Mouse (Mus musculus) intestine, embryonic 15.5 days (tissue): ENCODE data around the gene Vmn1r213. TPM values are rescaled to one million over a fixed set of nuclear protein-coding genes. Genes with fewer than 3 reads are reported as not detected.

ENCODE experiments used
- ATAC-seq: fragments of 200-750 bp; cut with Nextera tagmentation; 2 replicates; pipeline ENCODE4 v1.8.0; 2017; ENCODE audit warnings: moderate TSS enrichment, moderate library complexity
- H3K27ac ChIP-seq: fragments of 300-500 bp; sonication (generic); 2 replicates; pipeline ENCODE4 v1.5.1; 2015; ENCODE audit warnings: mild to moderate bottlenecking, inconsistent platforms
- H3K27me3 ChIP-seq: fragments of 300-500 bp; sonication (generic); replicated peaks from 2 replicates; pipeline ENCODE4 v1.6.1; 2015; ENCODE audit warnings: inconsistent platforms
- H3K36me3 ChIP-seq: fragments of 300-500 bp; sonication (generic); 2 replicates; pipeline ENCODE4 v1.6.1; 2015; ENCODE audit warnings: inconsistent platforms
- H3K4me1 ChIP-seq: fragments of 300-500 bp; sonication (generic); replicated peaks from 2 replicates; pipeline ENCODE4 v1.6.1; 2015; ENCODE audit warnings: inconsistent platforms
- H3K4me2 ChIP-seq: fragments of 300-500 bp; sonication (generic); replicated peaks from 2 replicates; pipeline ENCODE4 v1.6.1; 2015; ENCODE audit warnings: mild to moderate bottlenecking, inconsistent platforms
- H3K4me3 ChIP-seq: fragments of 300-500 bp; sonication (generic); replicated peaks from 2 replicates; pipeline ENCODE4 v1.5.1; 2015; ENCODE audit warnings: inconsistent platforms
- H3K9ac ChIP-seq: fragments of 300-500 bp; sonication (generic); 2 replicates; pipeline ENCODE4 v1.6.1; 2015; ENCODE audit warnings: inconsistent platforms
- H3K9me3 ChIP-seq: fragments of 300-500 bp; sonication (generic); 2 replicates; pipeline ENCODE4 v1.6.1; 2016; ENCODE audit warnings: inconsistent platforms
- WGBS: fragments of 180-500 bp; shearing (Covaris S2); methylation state at CpG from one replicate; pipeline ENCODE4 v1.1.7; 2015; 5-methylcytosine and 5-hydroxymethylcytosine counted together
- polyA plus RNA-seq: library from polyadenylated mRNA; unstranded; fragments of >200 nt; fragmentation: Nextera tagmentation; extraction: Ambion mirVana; gene quantifications from 2 replicates; pipeline ENCODE4 v1.2.1, GENCODE M21; 2015

Vmn1r213 gene
- polyA plus RNA-seq = not detected in 2 replicates

DNA sequence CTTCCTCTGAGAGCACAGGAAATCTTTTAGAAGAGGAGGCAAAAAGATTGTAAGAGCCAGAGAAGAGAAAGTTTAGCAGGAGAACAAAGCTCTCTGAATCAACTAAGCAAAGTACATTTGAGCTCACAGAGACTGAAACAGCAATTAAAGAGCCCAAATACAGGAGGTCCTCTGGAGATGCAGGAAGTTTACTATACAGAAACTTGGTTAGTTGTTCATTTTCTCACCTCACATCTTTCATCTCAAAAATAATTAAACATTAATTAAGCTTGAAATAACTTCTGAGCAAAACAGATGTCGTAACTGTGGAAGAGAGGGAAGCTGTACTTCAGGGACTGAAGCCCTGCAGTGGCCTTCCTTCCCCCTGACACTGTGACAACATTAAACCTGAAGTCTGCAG, at the start of gene Vmn1r213:
TSS of gene Vmn1r213 (plus strand) at position 301 of the 400 bp plus-strand sequence.
- Histone ChIP-seq H3K27ac (no peak within 1 kb of the TSS), H3K9me3 (no peaks in the 10 kb centered on the region), H3K27me3 (no peaks in the 10 kb centered on the region), H3K4me2 (no peak within 1 kb of the TSS), H3K4me3 (no peak within 1 kb of the TSS), H3K4me1 (no peaks in the 10 kb centered on the region), H3K36me3 (no peaks in the 10 kb centered on the region), H3K9ac (no peak within 1 kb of the TSS)
- 53% methylated on average over 1 of the region's 1 CpGs for WGBS
- ATAC-seq = no peak

DNA sequence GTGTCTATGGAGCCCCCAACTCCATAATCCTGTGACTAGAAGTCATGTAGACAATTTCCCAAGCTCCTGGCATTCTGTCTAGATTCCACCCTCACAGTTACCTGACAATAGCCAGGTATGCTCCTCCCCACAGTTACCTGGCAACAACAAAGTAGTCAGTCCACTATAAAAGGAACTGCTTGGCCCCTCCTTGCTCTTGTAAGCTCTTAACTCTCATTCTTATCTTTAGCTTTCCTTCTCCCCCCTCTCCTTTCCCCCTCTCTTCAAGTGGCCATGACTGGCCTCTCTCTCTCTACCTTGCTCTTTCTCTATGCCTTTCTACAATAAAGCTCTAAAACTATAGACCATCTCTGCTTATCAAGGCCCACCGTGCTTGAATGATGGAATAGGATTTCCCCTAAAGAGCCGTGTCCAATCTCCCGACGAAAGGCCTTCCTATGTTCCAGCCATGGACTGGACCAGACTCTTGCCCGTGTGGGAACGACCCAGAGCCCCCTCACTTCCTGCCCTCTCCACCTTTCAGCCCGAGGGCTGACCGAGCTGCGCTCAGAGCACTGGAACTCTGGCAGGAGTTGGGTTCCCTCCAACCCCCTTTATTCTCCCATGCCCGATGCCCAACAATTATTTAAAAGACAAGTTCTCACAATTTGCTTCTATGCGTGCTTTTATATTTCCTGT, 17.1 kb upstream of the Vmn1r213 start:
- H3K27me3 ChIP-seq = no peaks in the 10 kb centered on the region
- no peaks in the 10 kb centered on the region for H3K36me3 ChIP-seq
- H3K4me2 ChIP-seq = no peak overlapping the region
- no peaks in the 10 kb centered on the region for H3K4me1 ChIP-seq
- no peak overlapping the region for H3K27ac ChIP-seq
- H3K4me3 ChIP-seq = no peak overlapping the region
- H3K9me3 ChIP-seq = no peaks in the 10 kb centered on the region
- H3K9ac ChIP-seq = no peak overlapping the region
- 86% methylated on average over 11 of the region's 11 CpGs for WGBS
- no peak for ATAC-seq

DNA sequence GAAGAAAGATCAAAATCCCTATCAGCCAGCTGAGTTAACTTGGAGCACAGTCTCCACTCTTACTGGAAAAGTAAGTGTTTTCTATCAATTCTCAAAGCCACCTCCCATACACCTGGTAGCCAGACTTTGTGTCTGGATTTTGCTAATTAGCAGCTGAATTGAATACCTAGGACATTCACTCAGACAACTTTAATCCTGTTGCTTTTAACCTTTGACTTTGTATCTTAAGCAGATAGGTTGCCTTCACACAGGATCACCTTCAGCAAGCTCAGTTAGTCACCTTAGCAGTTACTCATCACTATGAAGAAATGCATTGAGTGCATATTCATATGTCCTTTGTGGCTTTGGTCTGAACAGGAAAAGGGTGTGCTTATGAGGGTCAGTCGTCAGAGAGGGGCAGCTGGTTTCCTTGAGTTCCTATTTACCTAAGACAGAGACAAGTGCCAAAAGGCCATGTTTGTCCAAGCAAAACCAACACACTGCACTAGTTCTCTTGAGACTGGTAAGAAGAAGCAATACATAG, 15.2 kb upstream of the Vmn1r213 start:
- no peak overlapping the region for H3K9ac ChIP-seq
- no peak for ATAC-seq
- no peaks in the 10 kb centered on the region for H3K36me3 ChIP-seq
- H3K4me2 ChIP-seq = no peak overlapping the region
- H3K27me3 ChIP-seq = no peaks in the 10 kb centered on the region
- no peaks in the 10 kb centered on the region for H3K4me1 ChIP-seq
- H3K27ac ChIP-seq = no peak overlapping the region
- H3K9me3 ChIP-seq = no peaks in the 10 kb centered on the region
- H3K4me3 ChIP-seq = no peak overlapping the region
- WGBS = 20% methylated on average over 1 of the region's 1 CpGs

DNA sequence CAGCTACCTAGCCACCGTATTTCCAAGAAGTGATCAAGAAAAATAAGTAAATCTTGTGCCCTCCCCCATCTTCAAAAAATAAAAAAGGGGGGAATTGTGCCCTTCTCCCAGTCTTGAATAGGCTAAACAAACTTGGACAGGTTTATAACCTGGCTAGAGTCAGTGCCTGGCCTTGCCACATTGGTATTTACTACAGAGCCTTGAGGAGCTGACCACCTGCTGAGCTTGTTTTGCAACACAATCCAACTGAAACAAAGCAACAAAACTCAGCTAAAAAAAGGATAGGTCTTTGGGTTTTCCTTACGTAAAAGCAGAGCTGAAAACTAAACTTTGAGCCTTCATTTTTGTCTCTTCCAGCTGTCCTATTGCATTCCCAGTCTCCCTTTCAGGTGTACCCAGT, 14.7 kb upstream of the Vmn1r213 start:
- Histone ChIP-seq H3K4me2 (no peak overlapping the region), H3K9ac (no peak overlapping the region), H3K4me1 (no peaks in the 10 kb centered on the region), H3K27me3 (no peaks in the 10 kb centered on the region), H3K27ac (no peak overlapping the region), H3K4me3 (no peak overlapping the region), H3K36me3 (no peaks in the 10 kb centered on the region), H3K9me3 (no peaks in the 10 kb centered on the region)
- no peak for ATAC-seq
- 62% methylated on average over 2 of the region's 2 CpGs for WGBS

DNA sequence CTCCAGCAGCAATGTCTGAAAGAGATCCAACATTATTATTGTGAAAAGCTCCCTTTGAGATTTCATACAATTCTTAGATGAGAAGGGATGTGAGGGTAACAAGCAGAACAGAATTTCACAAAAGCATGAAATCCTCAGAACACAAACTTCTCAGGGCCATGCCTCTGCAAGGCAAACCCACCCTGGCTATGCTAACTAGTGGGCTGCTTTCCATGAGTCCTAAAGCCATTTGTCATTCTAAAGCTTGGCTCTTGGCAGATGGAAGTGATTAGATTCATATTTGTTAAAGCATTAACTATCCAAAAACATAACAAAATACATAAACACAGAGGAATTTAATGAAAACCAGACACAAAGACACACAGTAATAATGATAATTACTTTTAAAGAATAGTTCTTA, 10.7 kb downstream of the Vmn1r213 start:
- Histone ChIP-seq H3K9ac (no peak overlapping the region), H3K4me2 (no peak overlapping the region), H3K27ac (no peak overlapping the region), H3K9me3 (no peaks in the 10 kb centered on the region), H3K4me3 (no peak overlapping the region), H3K36me3 (no peaks in the 10 kb centered on the region), H3K4me1 (no peaks in the 10 kb centered on the region), H3K27me3 (no peaks in the 10 kb centered on the region)
- no peak for ATAC-seq

DNA sequence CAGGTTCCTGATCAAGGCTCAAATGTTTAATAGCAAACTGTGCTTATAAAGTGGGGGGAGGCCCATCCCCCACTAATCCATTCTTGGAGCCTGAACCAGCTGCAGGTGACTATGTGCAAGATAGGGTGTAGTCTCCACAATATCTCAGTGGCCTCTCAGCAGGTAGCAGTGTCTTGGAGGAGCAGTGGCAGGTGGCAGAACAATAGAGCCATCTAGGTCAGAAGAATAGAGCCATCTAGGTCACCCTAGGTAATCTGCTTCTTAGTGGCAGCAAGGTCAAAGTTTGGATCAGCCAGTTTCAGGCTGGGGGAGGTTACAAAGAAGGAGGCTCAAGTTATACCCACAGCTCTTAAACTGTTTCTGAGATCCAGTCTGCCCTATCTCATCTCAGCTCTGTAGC, 17.4 kb downstream of the Vmn1r213 start:
- Histone ChIP-seq H3K36me3 (no peaks in the 10 kb centered on the region), H3K9me3 (no peaks in the 10 kb centered on the region), H3K4me2 (no peak overlapping the region), H3K27ac (no peak overlapping the region), H3K4me1 (no peaks in the 10 kb centered on the region), H3K27me3 (no peaks in the 10 kb centered on the region), H3K4me3 (no peak overlapping the region), H3K9ac (no peak overlapping the region)
- no peak for ATAC-seq

DNA sequence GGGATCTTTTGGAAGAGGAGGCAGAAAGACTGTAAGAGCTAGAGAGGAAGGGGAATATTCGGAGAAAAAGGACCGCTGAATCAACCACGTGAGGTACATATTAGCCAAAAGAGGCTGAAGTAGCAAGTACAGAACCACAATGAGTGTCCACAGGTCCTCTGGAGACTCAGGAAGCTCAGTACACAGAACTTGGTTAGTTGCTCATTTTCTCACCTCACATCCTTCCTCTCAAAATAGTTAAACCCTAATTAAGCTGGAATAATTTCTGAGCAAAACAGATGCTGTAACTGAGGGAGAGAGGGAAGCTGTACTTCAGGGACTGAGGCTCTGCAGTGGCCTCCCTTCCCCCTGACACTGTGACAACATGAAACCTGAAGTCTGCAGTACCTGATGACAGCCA, 22.7 kb downstream of the Vmn1r213 start, which contains the start of gene Vmn1r214:
TSS of gene Vmn1r214 (plus strand) at position 301 of the 400 bp plus-strand sequence.
- Histone ChIP-seq H3K27me3 (no peaks in the 10 kb centered on the region), H3K9me3 (no peaks in the 10 kb centered on the region), H3K9ac (no peak within 1 kb of the TSS), H3K4me2 (no peak within 1 kb of the TSS), H3K4me1 (no peaks in the 10 kb centered on the region), H3K4me3 (no peak within 1 kb of the TSS), H3K27ac (no peak within 1 kb of the TSS), H3K36me3 (no peaks in the 10 kb centered on the region)
- no peak for ATAC-seq
- WGBS = 93% methylated on average over 3 of the region's 3 CpGs

DNA sequence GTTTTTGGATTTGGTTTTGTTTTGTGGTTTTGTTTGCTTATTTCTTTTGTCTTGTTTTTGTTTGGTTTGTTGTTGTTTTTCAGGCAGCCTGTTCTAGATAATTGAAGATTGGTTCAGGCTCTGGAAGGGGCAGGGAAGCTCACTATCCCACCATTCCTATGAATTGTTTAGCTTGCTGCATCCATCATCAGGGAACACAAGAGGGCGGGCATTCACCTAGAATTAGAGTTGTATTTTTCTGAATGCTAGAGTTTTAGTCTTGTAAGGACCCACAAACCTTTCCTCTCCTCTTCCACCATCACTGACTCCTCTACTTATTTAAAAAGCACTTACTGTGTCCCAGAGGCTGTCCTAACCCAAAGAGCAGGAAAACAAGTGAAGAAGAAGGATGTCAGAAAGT, 50.3 kb downstream of the Vmn1r213 start:
- 37% methylated on average over 1 of the region's 1 CpGs for WGBS
- Histone ChIP-seq H3K27me3 (no peaks in the 10 kb centered on the region), H3K36me3 (no peaks in the 10 kb centered on the region), H3K4me1 (no peaks in the 10 kb centered on the region), H3K9me3 (no peaks in the 10 kb centered on the region), H3K4me3 (no peak overlapping the region), H3K4me2 (no peak overlapping the region), H3K27ac (no peak overlapping the region), H3K9ac (no peak overlapping the region)
- no peak for ATAC-seq

Other genes with a start within 250 kb of the Vmn1r213 start
- not detected in 2 replicates for gene Vmn1r208, start 230.3 kb upstream of the Vmn1r213 start, polyA plus RNA-seq
- gene Vmn1r209, start 198.0 kb upstream of the Vmn1r213 start, polyA plus RNA-seq = not detected in 2 replicates
- not detected in 2 replicates for gene Vmn1r210, start 176.3 kb upstream of the Vmn1r213 start, polyA plus RNA-seq
- not detected in 2 replicates for gene Vmn1r211, start 150.1 kb upstream of the Vmn1r213 start, polyA plus RNA-seq
- gene Vmn1r212, start 123.5 kb upstream of the Vmn1r213 start, polyA plus RNA-seq = not detected in 2 replicates
- not detected in 2 replicates for gene Vmn1r214, start 22.8 kb downstream of the Vmn1r213 start, polyA plus RNA-seq
- gene Vmn1r215, start 60.4 kb downstream of the Vmn1r213 start, polyA plus RNA-seq = not detected in 2 replicates
- not detected in 2 replicates for gene Vmn1r217, start 110.6 kb downstream of the Vmn1r213 start, polyA plus RNA-seq
- gene Vmn1r218, start 125.5 kb downstream of the Vmn1r213 start, polyA plus RNA-seq = not detected in 2 replicates
- not detected in 2 replicates for gene Vmn1r219, start 151.7 kb downstream of the Vmn1r213 start, polyA plus RNA-seq
- gene Vmn1r220, start 180.3 kb downstream of the Vmn1r213 start, polyA plus RNA-seq = not detected in 2 replicates
- gene Vmn1r221, start 206.5 kb downstream of the Vmn1r213 start, polyA plus RNA-seq = not detected in 2 replicates
- not detected in 2 replicates for gene Vmn1r222, start 228.3 kb downstream of the Vmn1r213 start, polyA plus RNA-seq
- gene Vmn1r223, start 239.5 kb downstream of the Vmn1r213 start, polyA plus RNA-seq = not detected in 2 replicates